Mouse (Mus musculus) induced T-regulatory cell, adult 2 months (primary cell): ENCODE data around the gene Cfap206.

ENCODE experiments used
- DNase-seq: peaks from one replicate; pipeline ENCODE4 v3.0.0-alpha.2; 2012; ENCODE audit warnings: low read depth

The Cfap206 gene

GRCm38 (mm10) chr4:34673721-34674120 is 56.3 kb downstream of the Cfap206 start:
- no peak for DNase-seq

GRCm38 (mm10) chr4:34667923-34668322 is 62.1 kb downstream of the Cfap206 start:
- no peak for DNase-seq

GRCm38 (mm10) chr4:34661927-34662326 is 68.1 kb downstream of the Cfap206 start:
- DNase-seq = no peak

GRCm38 (mm10) chr4:34661514-34661913 is 68.5 kb downstream of the Cfap206 start:
- DNase-seq = no peak

DNA sequence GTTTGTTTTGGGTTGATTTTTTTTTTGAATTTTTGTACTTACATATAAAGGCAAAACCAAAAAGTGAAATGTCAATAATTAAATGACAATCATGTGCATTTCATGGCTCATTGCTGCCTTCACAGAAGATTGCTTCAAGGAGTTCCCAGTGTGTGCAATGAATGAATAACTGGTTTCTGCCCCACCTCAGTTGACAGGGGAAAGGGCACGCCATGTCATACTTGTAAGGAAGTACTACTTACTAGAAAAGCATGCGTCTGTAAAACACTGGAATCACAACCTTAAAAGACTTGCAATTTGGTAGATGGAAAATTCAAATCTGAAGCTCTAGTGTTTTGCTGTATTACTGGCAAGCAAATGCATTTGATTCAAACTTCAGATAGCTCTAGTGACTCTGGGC is 71.0 kb downstream of the Cfap206 start:
- DNase-seq = no peak

DNA sequence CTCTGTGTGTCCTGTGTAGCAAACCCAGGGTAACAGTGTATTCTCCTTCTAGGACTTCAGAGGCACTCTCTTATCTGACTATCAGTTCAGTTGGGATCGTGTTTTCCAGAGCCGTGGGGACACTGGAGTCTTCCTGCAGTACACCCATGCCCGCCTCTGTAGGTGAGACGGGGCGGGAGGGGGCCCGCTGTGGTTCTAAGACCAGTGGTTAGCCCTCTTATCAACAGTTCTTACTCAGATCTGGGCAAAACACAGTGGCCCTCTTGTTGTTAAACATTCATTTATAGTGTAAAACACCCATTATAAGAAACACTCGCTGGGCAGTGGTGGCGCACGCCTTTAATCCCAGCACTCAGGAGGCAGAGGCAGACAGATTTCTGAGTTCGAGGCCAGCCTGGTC is 73.9 kb downstream of the Cfap206 start:
- DNase-seq = no peak

DNA sequence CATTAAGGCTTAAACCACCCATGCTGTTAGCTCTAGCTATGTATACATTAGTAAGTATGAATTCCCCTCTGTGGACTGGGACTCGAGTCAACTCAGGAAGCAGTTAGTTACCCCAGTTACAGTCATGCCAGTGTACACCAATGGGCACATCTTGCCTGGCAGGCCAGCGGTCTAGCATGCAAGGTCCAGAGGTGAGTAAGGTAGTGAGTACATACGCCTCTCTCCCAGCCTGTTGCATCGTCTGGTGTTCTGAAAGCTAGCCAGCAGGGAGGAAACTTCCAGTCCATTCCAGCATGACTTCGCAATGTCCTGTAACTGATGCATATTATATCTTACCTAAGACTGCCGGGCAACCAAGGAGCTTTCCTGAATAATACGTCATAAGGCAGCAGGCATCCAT is 76.8 kb downstream of the Cfap206 start:
- no peak for DNase-seq

GRCm38 (mm10) chr4:34644779-34645178 is 85.2 kb downstream of the Cfap206 start:
- DNase-seq = no peak

GRCm38 (mm10) chr4:34640731-34641130 is 89.3 kb downstream of the Cfap206 start:
- DNase-seq = no peak

DNA sequence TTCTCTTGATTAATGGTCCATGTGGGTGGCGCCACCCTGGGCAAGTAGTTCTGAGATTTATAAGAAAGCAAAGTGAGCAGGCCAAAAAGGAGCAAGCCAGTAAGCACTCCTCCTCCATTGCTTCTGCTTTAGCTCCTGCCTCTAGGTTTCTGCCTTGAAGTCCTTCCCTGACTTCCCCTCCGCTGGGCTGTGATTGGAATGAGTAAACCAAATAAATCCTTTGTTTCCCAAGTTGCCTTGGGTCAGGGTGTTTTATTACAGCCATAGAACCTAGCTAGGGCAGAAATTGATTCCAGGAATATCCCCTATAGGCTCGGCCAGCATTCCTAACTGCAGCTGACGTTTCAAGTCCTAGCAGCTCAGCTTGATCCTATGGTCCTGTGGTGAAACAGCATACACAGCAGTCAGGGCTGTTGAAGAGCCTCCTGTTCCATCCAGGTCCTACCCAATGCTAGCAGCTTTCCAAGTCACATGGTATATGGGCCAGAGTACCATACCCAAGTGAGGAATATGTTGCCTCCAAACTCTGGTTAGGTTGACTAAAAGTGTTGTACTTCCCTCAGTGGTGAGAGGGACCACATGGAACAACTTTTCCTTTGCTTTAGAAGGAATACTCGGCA is 90.2 kb downstream of the Cfap206 start:
- no peak for DNase-seq
